Mouse (Mus musculus): ENCODE results near the gene Tmem82. TPM values are rescaled to one million over a fixed set of nuclear protein-coding genes. Genes with fewer than 3 reads are reported as not detected.
"Not testable (repeated sequence)": the region's sequence is repeated elsewhere in the genome, so short reads cannot be mapped to it uniquely, and the experiment has no call there.

Gene Tmem82
- polyA plus RNA-seq, 1 experiment from 2014 or later = 0.65 TPM

GRCm38 (mm10) chr4:141567174-141567573 lies 51.3 kb downstream of the Tmem82 start:
- H3K27me3 ChIP-seq (replicated peaks); H3K9me3 ChIP-seq; H3K9ac ChIP-seq; H3K36me3 ChIP-seq (replicated peaks); ATAC-seq (replicated peaks); H3K4me3 ChIP-seq; H3K27ac ChIP-seq; H3K4me2 ChIP-seq; H3K4me1 ChIP-seq: not testable (repeated sequence)
- 93% methylated on average over 7 of the region's 7 CpGs for WGBS

- Histone ChIP-seq H3K4me2 (no peak overlapping the region), H3K9ac (no peak overlapping the region), H3K4me3 (no peak overlapping the region), H3K9me3 (no peaks in the 10 kb centered on the region), H3K27me3 (replicated peaks) (no peaks in the 10 kb centered on the region), H3K27ac (no peak overlapping the region), H3K4me1 (no peaks in the 10 kb centered on the region), H3K36me3 (replicated peaks) (no peaks in the 10 kb centered on the region)
- no peak for ATAC-seq (replicated peaks)
- WGBS = 92% methylated on average over 6 of the region's 6 CpGs
Measured at GRCm38 (mm10) chr4:141566187-141566586, 52.2 kb downstream of the Tmem82 start.

- no peak overlapping the region for H3K4me2 ChIP-seq
- WGBS = 13% methylated on average over 7 of the region's 7 CpGs
- H3K4me1 ChIP-seq = no peaks in the 10 kb centered on the region; the same call in 1 of the 2 replicates
- H3K27me3 ChIP-seq (replicated peaks) = no peaks in the 10 kb centered on the region
- no peak for ATAC-seq (replicated peaks)
- H3K9ac ChIP-seq = no peak overlapping the region
- no peak overlapping the region for H3K4me3 ChIP-seq
- no peak overlapping the region for H3K27ac ChIP-seq
- H3K9me3 ChIP-seq = no peaks in the 10 kb centered on the region
- no peaks in the 10 kb centered on the region for H3K36me3 ChIP-seq (replicated peaks)
Measured at GRCm38 (mm10) chr4:141565325-141565724, 53.1 kb downstream of the Tmem82 start.

- WGBS = 68% methylated on average over 3 of the region's 3 CpGs
- H3K9me3 ChIP-seq = no peaks in the 10 kb centered on the region
- no peaks in the 10 kb centered on the region for H3K36me3 ChIP-seq (replicated peaks)
- no peak overlapping the region for H3K9ac ChIP-seq
- no peak overlapping the region for H3K4me3 ChIP-seq
- H3K4me2 ChIP-seq = no peak overlapping the region
- peaks cover 3% of the 10 kb centered on the region; the same call in 1 of the 2 replicates for H3K4me1 ChIP-seq
- ATAC-seq (replicated peaks) = no peak
- no peaks in the 10 kb centered on the region for H3K27me3 ChIP-seq (replicated peaks)
- no peak overlapping the region for H3K27ac ChIP-seq
Measured at GRCm38 (mm10) chr4:141564660-141565059, 53.8 kb downstream of the Tmem82 start.

GRCm38 (mm10) chr4:141564209-141564608 lies 54.2 kb downstream of the Tmem82 start:
- Histone ChIP-seq H3K9ac (no peak overlapping the region), H3K4me1 (peaks cover 6% of the 10 kb centered on the region; the same call in 1 of the 2 replicates), H3K4me3 (no peak overlapping the region), H3K9me3 (no peaks in the 10 kb centered on the region), H3K36me3 (replicated peaks) (no peaks in the 10 kb centered on the region), H3K27ac (no peak overlapping the region), H3K27me3 (replicated peaks) (no peaks in the 10 kb centered on the region), H3K4me2 (no peak overlapping the region)
- WGBS = 88% methylated on average over 4 of the region's 4 CpGs
- ATAC-seq (replicated peaks) = no peak

Other genes starting within 250 kb of the Tmem82 start
- 0.06 TPM in 1 of 2 replicates, not detected in the other for gene Clcnka, start 219.9 kb downstream of the Tmem82 start, polyA plus RNA-seq (2015; fragmentation: Nextera tagmentation; extraction: Ambion mirVana)
- not detected in 2 replicates for gene Clcnkb, start 202.6 kb downstream of the Tmem82 start, polyA plus RNA-seq (2015; fragmentation: Nextera tagmentation; extraction: Ambion mirVana)
- 0.14 TPM in 1 of 2 replicates, not detected in the other for gene Hspb7, start 197.9 kb downstream of the Tmem82 start, polyA plus RNA-seq (2015; fragmentation: Nextera tagmentation; extraction: Ambion mirVana)
- gene Srarp, start 182.5 kb downstream of the Tmem82 start, polyA plus RNA-seq (2015; fragmentation: Nextera tagmentation; extraction: Ambion mirVana) = 0.32 and 0.50 TPM in 2 replicates
- gene Zbtb17, start 174.0 kb downstream of the Tmem82 start, polyA plus RNA-seq (2015; fragmentation: Nextera tagmentation; extraction: Ambion mirVana) = 49.4 and 49.7 TPM in 2 replicates
- 19.4 and 20.0 TPM in 2 replicates for gene Spen, start 80.0 kb downstream of the Tmem82 start, polyA plus RNA-seq (2015; fragmentation: Nextera tagmentation; extraction: Ambion mirVana)
- 35.2 and 41.0 TPM in 2 replicates for gene Fblim1, start 12.5 kb downstream of the Tmem82 start, polyA plus RNA-seq (2015; fragmentation: Nextera tagmentation; extraction: Ambion mirVana)
- 0.26 and 0.61 TPM in 2 replicates for gene Slc25a34, start 5.2 kb upstream of the Tmem82 start, polyA plus RNA-seq (2015; fragmentation: Nextera tagmentation; extraction: Ambion mirVana)
- gene Plekhm2, start 46.3 kb upstream of the Tmem82 start, polyA plus RNA-seq (2015; fragmentation: Nextera tagmentation; extraction: Ambion mirVana) = 9.7 and 10.7 TPM in 2 replicates
- gene Rsc1a1, start 67.0 kb upstream of the Tmem82 start, polyA plus RNA-seq (2015; fragmentation: Nextera tagmentation; extraction: Ambion mirVana) = 0.49 and 0.53 TPM in 2 replicates
- 13.3 and 14.0 TPM in 2 replicates for gene Ddi2, start 104.8 kb upstream of the Tmem82 start, polyA plus RNA-seq (2015; fragmentation: Nextera tagmentation; extraction: Ambion mirVana)
- not detected in 2 replicates for gene Agmat, start 128.0 kb upstream of the Tmem82 start, polyA plus RNA-seq (2015; fragmentation: Nextera tagmentation; extraction: Ambion mirVana)
- 6.5 and 6.6 TPM in 2 replicates for gene Dnajc16, start 172.3 kb upstream of the Tmem82 start, polyA plus RNA-seq (2015; fragmentation: Nextera tagmentation; extraction: Ambion mirVana)
- 20.7 and 21.4 TPM in 2 replicates for gene Casp9, start 175.0 kb upstream of the Tmem82 start, polyA plus RNA-seq (2015; fragmentation: Nextera tagmentation; extraction: Ambion mirVana)
- gene Cela2a, start 207.5 kb upstream of the Tmem82 start, polyA plus RNA-seq (2015; fragmentation: Nextera tagmentation; extraction: Ambion mirVana) = 0.36 and 0.43 TPM in 2 replicates
- gene Ctrc, start 227.7 kb upstream of the Tmem82 start, polyA plus RNA-seq (2015; fragmentation: Nextera tagmentation; extraction: Ambion mirVana) = not detected in 2 replicates